Mouse (Mus musculus) common myeloid progenitor, adult 5-6 weeks (primary cell): ENCODE measurements around the gene Adcy6. TPM values are rescaled to one million over a fixed set of nuclear protein-coding genes. Genes with fewer than 3 reads are reported as not detected.

Source experiments
- ATAC-seq: replicated peaks from 2 replicates; pipeline ENCODE4 v1.8.0; 2016; ENCODE audit warnings: low read depth, mild to moderate bottlenecking, moderate TSS enrichment, inconsistent platforms; ENCODE audit not compliant: poor library complexity, severe bottlenecking
- total RNA-seq: library from RNA; stranded (forward); fragments of 200-1000, 187-1606 nt; gene quantifications from 2 replicates; pipeline ENCODE4 v1.2.3, GENCODE M21; 2017

Adcy6 gene
- total RNA-seq, 1 experiment from 2014 or later, result 23.4 TPM

DNA sequence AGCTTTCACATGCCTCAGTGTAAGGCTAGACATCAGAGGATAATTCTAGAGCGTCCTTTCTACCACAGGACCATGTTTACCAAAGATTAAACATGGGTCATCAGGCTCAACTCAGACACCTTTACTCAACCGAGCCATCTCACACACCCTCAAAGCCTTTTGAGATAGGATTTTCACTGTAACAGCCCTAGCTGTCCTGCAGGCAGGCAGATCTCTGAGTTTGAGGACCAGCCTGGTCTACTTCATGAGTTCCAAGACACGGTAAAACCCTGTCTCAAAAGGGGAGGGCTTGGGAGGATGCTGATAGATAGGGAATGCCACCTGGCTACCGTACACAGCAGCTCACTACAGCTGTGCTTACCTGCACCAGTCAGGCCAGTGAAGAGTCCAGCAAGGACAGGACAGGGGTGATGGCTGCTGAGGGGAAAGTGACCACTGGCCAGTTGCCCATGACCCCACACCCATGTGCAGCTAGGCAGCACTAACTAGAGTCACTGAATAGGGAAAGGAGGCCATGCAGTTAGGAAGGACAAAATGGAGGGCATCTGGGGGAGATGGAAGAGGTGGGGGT lies 40.0 kb downstream of the Adcy6 start:
- ATAC-seq, result no peak

DNA sequence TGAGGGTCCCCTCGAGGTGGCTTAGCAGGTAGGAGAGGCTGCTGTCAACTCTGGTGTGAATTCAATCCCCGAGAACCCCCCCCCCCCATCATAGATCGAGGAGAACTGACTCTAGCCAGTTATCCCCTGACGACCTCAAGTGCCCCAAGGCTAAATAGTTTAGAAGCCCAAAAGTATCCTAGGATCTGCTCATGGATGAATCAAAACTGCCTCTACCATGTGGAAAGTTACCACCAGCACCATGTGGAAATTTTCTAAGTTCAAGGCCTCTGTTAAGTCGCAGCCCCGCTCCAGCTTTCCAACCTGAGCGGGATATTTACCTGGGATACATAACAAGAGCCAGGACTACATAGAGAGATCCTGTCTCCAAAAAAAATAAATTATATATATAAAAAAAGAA lies 40.7 kb downstream of the Adcy6 start:
- no peak for ATAC-seq

DNA sequence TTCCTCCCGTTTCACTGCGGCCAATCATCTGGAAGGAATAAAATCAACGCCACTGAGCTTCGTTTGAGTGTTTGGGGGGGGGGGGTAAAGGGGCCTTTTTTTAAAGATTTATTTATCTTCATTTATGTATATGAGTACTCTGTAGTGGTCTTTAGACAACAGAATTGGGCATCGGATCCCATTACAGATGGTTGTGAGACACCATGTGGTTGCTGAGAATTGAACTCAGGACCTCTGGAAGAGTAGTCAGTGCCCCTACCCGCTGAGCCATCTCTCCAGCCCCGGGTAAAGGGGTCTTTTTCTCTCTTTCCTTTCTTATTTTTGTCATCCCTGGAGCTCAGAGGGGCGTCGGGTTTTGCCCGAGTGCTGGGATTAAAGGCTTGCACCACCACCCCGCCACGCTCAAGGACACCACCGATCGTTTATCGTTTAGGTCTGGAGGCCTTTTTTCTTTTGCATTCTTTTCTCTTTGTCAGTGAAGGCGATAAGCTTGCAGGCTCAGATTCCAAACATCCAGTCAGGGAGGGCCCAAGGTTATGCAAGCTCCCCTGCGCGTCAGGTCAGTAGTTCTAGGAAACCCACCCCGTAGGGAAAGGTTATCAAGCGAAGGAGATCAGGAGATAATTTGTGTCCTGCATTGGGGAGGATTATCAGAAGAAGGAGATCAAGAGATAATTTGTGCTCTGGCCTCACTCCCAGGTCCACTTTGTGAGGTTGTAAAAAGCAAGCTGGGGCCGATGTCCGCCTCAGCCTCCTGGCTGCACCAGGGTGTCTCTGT lies 41.4 kb downstream of the Adcy6 start:
- no peak for ATAC-seq

DNA sequence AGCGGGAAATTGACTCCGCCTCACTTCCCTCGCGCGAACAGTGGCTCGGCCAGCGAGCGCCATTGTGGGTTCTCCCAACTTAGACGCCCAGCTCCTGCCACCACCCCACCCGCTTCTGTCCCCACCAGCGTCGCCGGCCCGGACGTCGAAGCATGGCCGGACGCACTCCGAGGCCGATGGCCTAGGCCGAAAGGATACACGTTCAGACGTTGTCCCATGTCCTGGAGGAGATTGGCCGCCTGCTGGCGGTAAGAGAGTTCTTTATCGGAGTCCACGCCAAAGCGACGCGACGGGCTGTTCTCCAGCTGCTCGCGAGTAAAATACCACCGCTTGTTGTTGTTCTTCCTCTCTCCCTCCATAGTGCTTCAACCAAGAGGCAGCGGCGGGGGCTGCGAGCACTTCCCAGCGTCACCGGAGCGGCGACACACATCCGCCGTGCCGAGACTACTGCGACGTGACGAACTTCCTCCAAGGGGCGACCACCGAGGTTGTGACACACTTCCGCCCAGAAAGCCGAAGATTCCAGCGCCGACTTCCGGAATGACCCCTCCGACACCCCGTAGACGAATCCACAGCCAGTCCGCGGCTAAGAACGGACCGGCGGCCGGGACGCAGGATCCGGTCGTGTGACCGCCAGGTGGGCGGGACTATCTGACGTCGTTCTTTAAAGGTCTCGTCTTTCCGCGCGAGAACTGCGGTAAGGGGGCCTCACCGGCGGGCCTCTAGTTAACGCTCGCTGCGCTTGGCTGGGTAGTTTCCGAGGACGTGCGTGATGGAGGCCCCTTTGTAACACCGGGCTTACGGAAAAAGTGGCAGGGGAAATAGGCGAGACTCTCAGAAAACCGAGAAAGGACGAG lies 42.4 kb downstream of the Adcy6 start:
- ATAC-seq, result peak; percentile 92

DNA sequence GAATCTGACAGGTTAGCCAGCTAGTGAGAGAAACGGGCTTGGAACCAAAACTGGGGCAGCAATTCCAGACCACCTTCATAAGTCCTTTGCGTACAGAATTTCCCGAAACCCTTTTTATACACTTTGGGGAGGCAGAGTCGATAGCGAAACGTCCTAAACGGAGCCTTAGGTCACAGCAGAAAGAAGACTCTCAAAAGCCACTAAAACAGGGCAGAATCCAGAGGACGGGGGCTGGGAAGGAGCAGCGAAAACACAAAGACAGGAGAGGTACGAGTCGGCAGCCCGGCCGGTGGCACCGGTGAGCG lies 43.0 kb downstream of the Adcy6 start:
- no peak for ATAC-seq

DNA sequence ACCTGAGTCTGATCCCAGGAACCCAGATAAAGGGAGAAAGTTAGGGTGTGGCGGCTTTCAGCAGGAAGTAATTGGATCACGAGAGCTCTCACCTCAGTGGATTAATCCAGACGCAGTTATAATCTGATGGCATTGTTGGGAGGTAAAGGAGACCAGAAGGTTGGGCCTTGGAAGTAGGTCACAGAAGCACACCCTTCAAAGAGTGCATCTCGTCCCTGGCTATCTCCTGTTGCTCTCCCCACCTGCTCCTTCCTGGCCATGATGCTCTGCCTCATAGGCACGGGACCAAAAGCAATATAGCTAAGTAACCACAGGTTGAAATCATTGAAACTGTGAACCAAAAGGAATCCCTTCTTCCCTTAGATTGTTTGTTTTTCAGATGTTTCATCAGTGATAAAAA lies 52.7 kb downstream of the Adcy6 start:
- no peak for ATAC-seq

DNA sequence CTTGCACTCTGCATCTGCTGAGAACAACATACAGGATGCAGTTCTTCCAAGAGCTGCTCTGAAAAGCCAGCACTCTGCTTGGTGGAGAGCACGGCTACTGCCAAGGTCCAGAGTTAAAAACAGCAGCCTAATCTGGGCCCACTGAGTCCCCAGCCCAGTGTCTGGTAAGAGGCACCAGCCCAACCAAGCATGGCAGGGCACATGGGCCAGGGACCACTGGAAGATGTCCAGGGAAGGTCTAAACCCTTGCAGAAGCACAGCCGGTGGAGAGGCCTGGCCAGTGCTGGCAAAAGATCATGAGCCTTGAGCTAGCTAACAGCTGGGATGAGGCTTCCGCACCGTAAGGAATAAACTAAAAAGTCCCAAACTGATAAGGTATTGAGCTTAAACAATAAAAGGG lies 54.0 kb downstream of the Adcy6 start:
- no peak for ATAC-seq

DNA sequence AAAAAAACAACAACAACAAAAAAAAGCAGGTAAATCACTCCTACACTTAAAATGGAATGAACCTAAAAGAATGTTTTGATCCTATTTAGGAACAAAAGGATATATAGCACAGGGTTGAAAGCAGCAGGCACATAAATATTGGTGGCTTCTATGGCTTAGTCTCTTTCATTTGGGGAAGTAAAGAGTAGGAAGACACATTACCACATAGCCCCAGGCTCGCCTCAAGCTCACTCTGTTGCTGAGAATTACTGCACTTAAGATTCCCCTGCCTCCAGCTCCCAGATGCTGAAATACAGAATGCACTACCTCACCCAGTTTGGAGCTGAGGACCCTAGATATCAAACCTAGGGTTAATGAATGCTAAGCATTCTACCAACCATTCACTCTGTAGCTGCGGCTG lies 57.1 kb downstream of the Adcy6 start:
- ATAC-seq, result no peak

DNA sequence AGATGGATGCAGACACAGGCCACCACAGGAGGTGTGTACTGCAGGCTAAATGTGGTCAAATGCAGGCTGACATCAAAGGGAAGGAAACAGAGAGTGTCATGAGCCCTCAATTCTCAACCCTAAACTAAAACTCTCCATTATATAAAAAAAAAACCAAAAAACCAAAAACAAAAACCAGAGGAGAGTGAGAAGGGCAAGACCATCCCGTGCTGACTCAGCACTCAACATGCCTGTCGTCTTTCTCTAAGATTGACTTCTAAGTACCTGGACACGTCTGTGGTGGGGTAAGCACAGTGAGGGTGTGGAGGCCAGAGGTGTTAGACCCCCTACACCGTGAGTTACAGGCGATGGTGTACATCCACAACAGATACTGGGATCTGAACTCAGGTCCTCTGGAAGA lies 63.0 kb downstream of the Adcy6 start:
- no peak for ATAC-seq

DNA sequence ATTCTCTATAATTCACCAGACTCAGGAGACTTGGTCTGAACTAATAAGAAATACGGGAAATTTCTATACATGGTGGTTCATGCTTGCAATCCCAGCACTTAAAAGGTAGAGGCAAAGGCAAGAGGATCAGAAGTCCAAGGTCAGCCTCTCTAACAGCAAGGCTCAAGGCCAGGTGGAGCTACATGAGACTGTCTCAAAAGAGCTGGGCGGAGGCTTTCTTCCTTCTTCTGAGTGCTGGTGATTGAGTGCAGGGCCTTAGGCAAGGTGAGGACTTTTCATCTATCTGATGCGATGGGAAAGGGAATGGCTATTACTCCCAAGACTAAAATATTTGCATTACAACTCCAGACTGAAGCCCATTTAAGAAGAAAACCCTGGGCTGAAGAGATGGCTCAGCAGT lies 64.7 kb downstream of the Adcy6 start:
- no peak for ATAC-seq

DNA sequence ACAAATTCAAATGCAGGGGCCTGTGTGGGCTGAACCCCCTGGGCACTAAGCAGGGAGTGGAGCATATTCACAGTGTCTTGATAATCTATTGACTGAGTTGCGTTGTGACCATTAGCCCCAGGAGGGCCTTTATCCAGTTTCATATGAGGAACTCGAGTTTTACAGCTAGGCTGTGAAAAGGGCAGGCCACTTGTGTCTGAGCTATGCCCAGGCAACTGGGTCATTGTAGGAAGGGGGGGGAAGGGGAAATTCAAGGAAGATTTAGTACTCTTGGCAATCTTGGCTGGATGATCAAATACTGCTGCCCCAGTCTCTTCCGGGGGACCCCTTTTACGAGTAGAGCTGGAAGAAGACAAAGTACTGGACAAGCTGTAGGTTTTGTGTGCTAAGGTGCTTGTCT lies 66.5 kb downstream of the Adcy6 start:
- no peak for ATAC-seq

DNA sequence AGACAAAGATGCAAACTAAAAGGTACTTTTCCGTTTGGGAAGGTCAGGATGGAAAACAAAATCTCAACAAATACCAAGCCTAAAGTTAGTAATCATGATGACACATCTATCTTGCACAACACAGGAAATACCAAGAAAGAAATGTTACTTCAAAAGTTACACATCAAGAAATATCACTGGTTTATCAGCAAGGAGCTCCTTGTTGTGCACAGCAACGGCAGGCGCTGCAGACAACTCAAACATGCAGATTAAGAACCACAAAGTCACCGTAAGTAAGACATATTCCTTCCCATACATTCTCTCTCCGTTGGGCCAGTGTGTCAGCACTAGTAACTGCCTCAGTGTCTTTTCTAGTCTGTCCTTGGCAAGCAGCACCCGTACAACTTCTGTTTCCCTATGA lies 68.8 kb downstream of the Adcy6 start:
- peak; percentile 39; the same call in 1 of the 2 replicates for ATAC-seq

Other genes starting within 250 kb of the Adcy6 start
- not detected in 2 replicates for gene Olfr283, start 229.1 kb downstream of the Adcy6 start, total RNA-seq
- not detected in 2 replicates for gene Olfr282, start 178.9 kb downstream of the Adcy6 start, total RNA-seq
- not detected in 2 replicates for gene Olfr281, start 157.5 kb downstream of the Adcy6 start, total RNA-seq
- not detected in 2 replicates for gene OR5BS1P, start 140.2 kb downstream of the Adcy6 start, total RNA-seq
- gene Lalba, start 127.4 kb downstream of the Adcy6 start, total RNA-seq, result not detected in 2 replicates
- gene Olfr279, start 117.7 kb downstream of the Adcy6 start, total RNA-seq, result not detected in 2 replicates
- gene Kansl2, start 75.8 kb downstream of the Adcy6 start, total RNA-seq, result 57.1 and 63.0 TPM in 2 replicates
- gene Ccnt1, start 39.2 kb downstream of the Adcy6 start, total RNA-seq, result 52.6 and 74.4 TPM in 2 replicates
- gene 4930415O20Rik, start 39.1 kb downstream of the Adcy6 start, total RNA-seq, result not detected in 2 replicates
- gene Cacnb3, start 20.8 kb upstream of the Adcy6 start, total RNA-seq, result not detected in 2 replicates
- gene Ddx23, start 52.8 kb upstream of the Adcy6 start, total RNA-seq, result 84.4 and 114 TPM in 2 replicates
- 0.23 TPM in 1 of 2 replicates, not detected in the other for gene Rnd1, start 67.4 kb upstream of the Adcy6 start, total RNA-seq
- not detected in 2 replicates for gene Ccdc65, start 98.1 kb upstream of the Adcy6 start, total RNA-seq
- 16.9 and 21.6 TPM in 2 replicates for gene Fkbp11, start 118.1 kb upstream of the Adcy6 start, total RNA-seq
- 27.0 and 32.8 TPM in 2 replicates for gene Arf3, start 153.1 kb upstream of the Adcy6 start, total RNA-seq
- gene Wnt10b, start 168.1 kb upstream of the Adcy6 start, total RNA-seq, result 0.64 TPM in 1 of 2 replicates, not detected in the other
- not detected in 2 replicates for gene Wnt1, start 179.8 kb upstream of the Adcy6 start, total RNA-seq
- gene Ddn, start 199.4 kb upstream of the Adcy6 start, total RNA-seq, result 0.23 TPM in 1 of 2 replicates, not detected in the other
- gene Prkag1, start 221.4 kb upstream of the Adcy6 start, total RNA-seq, result 65.2 and 77.8 TPM in 2 replicates